Mouse (Mus musculus) telencephalon, adult 2 months (tissue): ENCODE results near the gene Igsf9b.

Source experiments
- DNase-seq: peaks from one replicate; pipeline ENCODE4 v3.0.0-alpha.2; 2011; ENCODE audit warnings: low read depth, low spot score

Gene Igsf9b

GRCm38 (mm10) chr9:27330374-27330773 lies 31.4 kb downstream of the Igsf9b start:
- DNase-seq, result no peak

- DNase-seq, result no peak
Measured at GRCm38 (mm10) chr9:27331538-27331937, 32.5 kb downstream of the Igsf9b start.

GRCm38 (mm10) chr9:27334895-27335294 lies 35.9 kb downstream of the Igsf9b start:
- no peak for DNase-seq

GRCm38 (mm10) chr9:27336962-27337636 lies 38.1 kb downstream of the Igsf9b start:
- no peak for DNase-seq

- no peak for DNase-seq
Measured at GRCm38 (mm10) chr9:27339168-27339567, 40.2 kb downstream of the Igsf9b start.

GRCm38 (mm10) chr9:27346541-27347269 lies 47.7 kb downstream of the Igsf9b start:
- DNase-seq, result no peak

- peak; percentile 33 for DNase-seq
Measured at GRCm38 (mm10) chr9:27353082-27353481, 54.1 kb downstream of the Igsf9b start.

GRCm38 (mm10) chr9:27357893-27358292 lies 58.9 kb downstream of the Igsf9b start:
- no peak for DNase-seq

GRCm38 (mm10) chr9:27367231-27367630 lies 68.2 kb downstream of the Igsf9b start:
- DNase-seq, result no peak

GRCm38 (mm10) chr9:27369108-27369507 lies 70.1 kb downstream of the Igsf9b start:
- no peak for DNase-seq

GRCm38 (mm10) chr9:27375746-27376145 lies 76.7 kb downstream of the Igsf9b start:
- no peak for DNase-seq

GRCm38 (mm10) chr9:27386951-27387350 lies 87.9 kb downstream of the Igsf9b start:
- no peak for DNase-seq

GRCm38 (mm10) chr9:27396500-27396899 lies 97.5 kb downstream of the Igsf9b start, which contains the start of gene Spata19:
Spata19 (plus strand) TSS chr9:27396800.
- no peak for DNase-seq

GRCm38 (mm10) chr9:27401169-27401568 lies 102.2 kb downstream of the Igsf9b start:
- DNase-seq, result peak; percentile 73
